Mouse (Mus musculus) cortical plate, adult 2 months (tissue): Measurements from ENCODE around the gene Fabp7.

Source experiments
- CTCF ChIP-seq: fragments of 200-500 bp; IDR thresholded peaks from 2 replicates; pipeline ENCODE4 v1.5.1; 2011; ENCODE audit warnings: mild to moderate bottlenecking, control low read depth, low read length; ENCODE audit not compliant: insufficient read depth; ENCODE audit errors: extremely low read depth
- POLR2A ChIP-seq: fragments of 200-500 bp; IDR thresholded peaks from 2 replicates; pipeline ENCODE4 v1.6.1; 2011; ENCODE audit warnings: mild to moderate bottlenecking, low read length, control low read depth; ENCODE audit not compliant: insufficient read depth; ENCODE audit errors: extremely low read depth

DNA sequence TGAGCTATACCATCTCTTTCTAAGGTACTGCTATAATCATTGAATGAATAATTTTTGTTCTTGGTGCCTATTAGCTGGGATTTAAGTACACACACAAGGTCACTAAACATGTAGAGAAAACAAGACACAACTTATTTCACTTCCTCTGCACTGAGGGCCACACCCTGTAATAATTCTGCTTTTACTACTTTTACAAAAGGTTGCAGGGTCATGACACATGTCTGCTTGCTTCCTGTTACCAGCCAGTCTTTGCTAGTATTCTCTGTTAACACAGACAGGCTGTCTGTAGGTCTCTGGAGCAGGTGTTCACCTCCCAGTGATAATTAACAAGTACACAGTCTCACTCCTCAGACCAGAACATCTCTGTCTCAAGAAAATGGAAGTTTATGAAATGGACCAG lies 39.2 kb upstream of the Fabp7 start:
- TF ChIP-seq POLR2A (no peak), CTCF (no peak)
